Mouse (Mus musculus): ENCODE measurements around the gene Tesk1. TPM values are rescaled to one million over a fixed set of nuclear protein-coding genes. Genes with fewer than 3 reads are reported as not detected.

The Tesk1 gene
- polyA plus RNA-seq (2015; fragmentation: Nextera tagmentation; extraction: Ambion mirVana) = 16.2 and 16.8 TPM in 2 replicates

DNA sequence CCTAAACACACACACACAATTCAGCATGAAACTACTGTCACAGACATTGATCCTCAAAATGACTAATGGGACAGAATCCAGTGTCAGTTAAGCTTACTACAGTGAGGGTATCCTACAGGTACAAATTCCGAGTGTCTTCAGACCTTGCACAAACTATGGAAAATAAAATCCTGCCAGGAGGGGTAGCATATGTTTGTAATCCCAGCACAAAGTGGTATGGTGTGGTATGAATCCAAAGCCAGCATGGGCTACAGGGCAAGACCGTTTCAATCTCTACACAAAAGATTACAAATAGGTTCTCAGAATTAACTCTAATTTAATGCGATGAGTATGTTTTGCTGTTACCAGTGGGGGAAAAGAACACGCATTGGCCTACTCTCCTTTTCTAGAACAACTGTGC, at the start of gene Tesk1:
TSS of gene Tesk1 (plus strand) at position 301 of the 400 bp plus-strand sequence.
- Histone ChIP-seq H3K27me3 (no peaks in the 10 kb centered on the region), H3K4me1 (replicated peaks) (peaks cover 18% of the 10 kb centered on the region), H3K4me3 (peak within 1 kb of the TSS; percentile 75), H3K4me2 (peak within 1 kb of the TSS; percentile 85), H3K9ac (peak within 1 kb of the TSS; percentile 96), H3K36me3 (peaks cover 17% of the 10 kb centered on the region), H3K27ac (replicated peaks) (peak within 1 kb of the TSS; percentile 96), H3K9me3 (no peaks in the 10 kb centered on the region)
- 26% methylated on average over 4 of the region's 4 CpGs for WGBS
- peak; percentile 1; the same call in 1 of the 2 replicates for ATAC-seq (ENCODE audit: low FRiP score, low read depth)

DNA sequence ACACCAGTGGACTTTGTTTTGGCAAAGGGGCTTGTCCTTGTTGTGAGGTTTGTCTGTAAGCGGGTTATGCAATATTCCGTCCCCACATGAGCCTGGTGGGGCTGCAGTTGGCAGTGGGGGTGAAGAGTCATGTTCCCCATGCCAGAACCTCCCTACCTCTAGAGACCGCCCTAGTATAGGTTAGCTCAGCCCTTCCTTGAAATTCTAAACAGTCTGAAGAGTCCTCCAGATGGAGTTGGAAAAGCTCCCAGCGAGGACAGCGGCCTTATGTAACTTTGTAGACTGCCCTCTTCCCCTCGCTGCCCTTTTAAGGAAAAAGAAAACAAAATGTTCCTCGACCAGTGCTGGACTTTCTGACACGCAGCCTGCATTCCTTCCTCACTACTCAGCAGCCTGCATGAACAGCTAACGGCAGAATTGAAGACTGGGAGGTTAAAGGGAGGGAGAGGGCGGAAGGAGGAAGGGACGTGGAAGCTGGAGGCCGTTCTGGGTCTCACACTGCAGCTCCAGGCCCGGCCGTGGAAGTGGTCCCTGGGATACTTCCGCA, 47.3 kb upstream of the Tesk1 start:
- peak overlapping the region; percentile 0; the same call in 1 of the 2 replicates for H3K27ac ChIP-seq (replicated peaks)
- peaks cover 18% of the 10 kb centered on the region for H3K4me1 ChIP-seq (replicated peaks)
- H3K36me3 ChIP-seq = no peaks in the 10 kb centered on the region
- ATAC-seq (ENCODE audit: low FRiP score, low read depth) = no peak
- 75% methylated on average over 15 of the region's 15 CpGs for WGBS
- no peak overlapping the region for H3K9ac ChIP-seq
- H3K27me3 ChIP-seq = no peaks in the 10 kb centered on the region
- no peak overlapping the region for H3K4me2 ChIP-seq
- H3K4me3 ChIP-seq = no peak overlapping the region
- no peaks in the 10 kb centered on the region for H3K9me3 ChIP-seq

DNA sequence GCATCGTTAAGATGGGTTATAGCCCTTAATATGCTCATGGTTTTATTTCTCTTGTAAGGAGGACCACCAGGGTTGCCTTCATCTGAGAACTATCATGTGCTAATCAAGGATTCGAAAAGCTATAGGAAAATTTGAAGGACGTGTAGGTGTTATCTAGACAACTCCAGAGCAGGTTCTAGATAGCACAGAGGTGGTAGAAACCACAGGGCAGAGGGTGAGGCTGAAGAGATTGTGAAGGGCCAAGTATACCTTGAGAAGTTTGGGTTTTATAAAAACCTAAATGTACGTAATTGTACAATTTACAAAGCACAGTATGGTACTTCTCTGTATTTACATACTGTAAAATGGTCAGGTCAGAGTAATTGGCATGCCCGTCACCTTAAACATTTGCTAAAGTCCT, 46.6 kb upstream of the Tesk1 start:
- Histone ChIP-seq H3K27me3 (no peaks in the 10 kb centered on the region), H3K36me3 (no peaks in the 10 kb centered on the region), H3K9me3 (no peaks in the 10 kb centered on the region), H3K27ac (replicated peaks) (peak overlapping the region; percentile 0), H3K4me3 (no peak overlapping the region), H3K4me1 (replicated peaks) (peaks cover 23% of the 10 kb centered on the region), H3K4me2 (no peak overlapping the region), H3K9ac (no peak overlapping the region)
- ATAC-seq (ENCODE audit: low FRiP score, low read depth) = no peak
- WGBS = 91% methylated on average over 5 of the region's 5 CpGs

DNA sequence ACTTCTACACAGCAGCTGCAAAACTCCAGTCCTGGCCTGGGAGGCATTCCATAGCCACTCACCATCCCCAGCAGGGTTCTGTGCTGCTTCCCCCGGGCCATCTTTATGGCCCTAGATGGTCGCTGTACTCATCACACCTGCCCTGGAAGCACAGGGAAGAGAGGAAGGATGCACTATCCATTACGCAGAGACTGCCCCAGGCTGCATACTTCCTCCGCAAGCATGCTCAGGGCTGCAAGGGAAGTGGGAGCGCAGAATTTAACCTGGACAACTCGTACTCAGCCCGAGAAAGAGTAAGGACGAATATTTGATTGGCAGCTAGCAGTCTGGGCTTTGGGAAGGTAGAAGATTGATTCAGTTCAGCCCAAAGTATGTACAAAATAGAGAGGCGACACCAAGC, 45.9 kb upstream of the Tesk1 start:
- no peak for ATAC-seq (ENCODE audit: low FRiP score, low read depth)
- Histone ChIP-seq H3K4me1 (replicated peaks) (peaks cover 23% of the 10 kb centered on the region), H3K27ac (replicated peaks) (no peak overlapping the region), H3K4me3 (no peak overlapping the region), H3K4me2 (no peak overlapping the region), H3K9me3 (no peaks in the 10 kb centered on the region), H3K36me3 (no peaks in the 10 kb centered on the region), H3K9ac (no peak overlapping the region), H3K27me3 (no peaks in the 10 kb centered on the region)
- WGBS = 77% methylated on average over 9 of the region's 9 CpGs

DNA sequence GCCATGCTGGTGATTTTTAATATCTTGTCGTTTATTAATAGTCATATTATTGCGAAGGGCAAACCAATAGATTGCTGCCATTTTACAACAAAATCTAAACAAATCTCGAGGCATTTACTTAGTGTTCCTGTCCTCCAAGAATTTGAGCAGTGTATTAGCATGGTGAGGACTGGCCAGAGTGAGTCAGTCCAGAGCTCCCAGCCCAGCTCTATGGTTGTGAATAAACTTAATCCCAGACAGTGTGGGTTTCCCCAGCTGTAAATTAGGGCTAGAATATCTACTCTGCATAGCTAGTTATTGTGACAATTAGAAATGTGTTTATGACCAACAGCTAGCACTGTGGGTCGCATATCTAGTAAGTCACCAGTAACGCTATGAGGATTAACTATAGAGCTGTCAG, 45.4 kb upstream of the Tesk1 start:
- H3K9me3 ChIP-seq = no peaks in the 10 kb centered on the region
- no peak overlapping the region for H3K4me3 ChIP-seq
- no peak overlapping the region for H3K27ac ChIP-seq (replicated peaks)
- H3K36me3 ChIP-seq = no peaks in the 10 kb centered on the region
- no peak for ATAC-seq (ENCODE audit: low FRiP score, low read depth)
- H3K4me2 ChIP-seq = no peak overlapping the region
- H3K4me1 ChIP-seq (replicated peaks) = peaks cover 27% of the 10 kb centered on the region
- H3K9ac ChIP-seq = no peak overlapping the region
- WGBS = 86% methylated on average over 5 of the region's 5 CpGs
- no peaks in the 10 kb centered on the region for H3K27me3 ChIP-seq

DNA sequence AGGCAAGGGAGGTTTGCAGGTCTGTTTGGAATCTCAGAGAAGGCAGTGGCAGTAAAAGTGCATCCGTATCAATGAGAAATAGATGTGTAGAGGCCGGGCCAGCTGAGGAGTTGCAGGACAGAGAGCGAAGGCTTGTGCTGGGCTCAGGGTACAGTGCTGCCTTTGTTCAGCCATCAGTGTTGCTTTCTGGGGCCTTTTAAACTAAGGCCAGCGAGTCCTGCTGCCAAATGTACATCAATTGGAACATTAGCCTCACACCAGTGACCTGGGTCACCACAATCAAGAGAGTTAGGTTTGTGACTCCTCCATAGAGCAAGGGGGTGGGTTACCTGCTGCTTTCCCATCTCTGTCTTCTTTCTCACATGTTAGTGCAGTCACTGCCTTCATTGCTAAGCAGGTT, 43.7 kb upstream of the Tesk1 start:
- Histone ChIP-seq H3K27ac (replicated peaks) (peak overlapping the region; percentile 57), H3K4me2 (no peak overlapping the region), H3K36me3 (no peaks in the 10 kb centered on the region), H3K4me3 (no peak overlapping the region), H3K4me1 (replicated peaks) (peaks cover 27% of the 10 kb centered on the region), H3K9ac (no peak overlapping the region), H3K9me3 (no peaks in the 10 kb centered on the region), H3K27me3 (no peaks in the 10 kb centered on the region)
- WGBS = 65% methylated on average over 4 of the region's 4 CpGs
- no peak for ATAC-seq (ENCODE audit: low FRiP score, low read depth)

DNA sequence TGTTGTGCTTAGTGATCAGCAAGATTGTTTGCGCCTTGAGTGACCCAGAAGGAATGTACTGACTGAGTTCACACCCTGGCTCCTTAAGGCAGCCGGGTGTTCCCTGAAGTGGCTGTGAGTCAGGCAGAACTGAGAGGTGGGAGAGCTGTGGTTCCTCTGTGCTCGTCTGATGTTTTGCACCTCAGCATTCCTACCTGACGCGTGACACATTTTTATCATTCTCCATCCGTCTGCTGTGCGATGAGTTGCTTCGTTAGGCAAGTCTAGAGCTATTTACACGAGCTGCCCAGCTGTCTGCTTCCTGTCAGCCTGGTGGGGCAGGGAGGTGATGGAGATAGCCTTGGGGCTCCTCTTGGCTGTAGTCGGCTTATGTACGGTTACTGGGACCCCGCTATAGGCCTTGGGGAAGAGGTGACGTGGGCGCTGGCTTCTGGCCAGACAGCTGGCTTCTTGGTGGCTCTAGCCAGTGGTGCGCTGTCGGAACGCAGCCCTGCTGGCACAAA, 42.9 kb upstream of the Tesk1 start:
- Histone ChIP-seq H3K4me1 (replicated peaks) (peaks cover 27% of the 10 kb centered on the region), H3K27ac (replicated peaks) (peak overlapping the region; percentile 1), H3K36me3 (no peaks in the 10 kb centered on the region), H3K9ac (no peak overlapping the region), H3K4me3 (no peak overlapping the region), H3K27me3 (no peaks in the 10 kb centered on the region), H3K9me3 (no peaks in the 10 kb centered on the region), H3K4me2 (peak overlapping the region; percentile 9)
- peak; percentile 55; the same call in 1 of the 2 replicates for ATAC-seq (ENCODE audit: low FRiP score, low read depth)
- 45% methylated on average over 17 of the region's 17 CpGs for WGBS

DNA sequence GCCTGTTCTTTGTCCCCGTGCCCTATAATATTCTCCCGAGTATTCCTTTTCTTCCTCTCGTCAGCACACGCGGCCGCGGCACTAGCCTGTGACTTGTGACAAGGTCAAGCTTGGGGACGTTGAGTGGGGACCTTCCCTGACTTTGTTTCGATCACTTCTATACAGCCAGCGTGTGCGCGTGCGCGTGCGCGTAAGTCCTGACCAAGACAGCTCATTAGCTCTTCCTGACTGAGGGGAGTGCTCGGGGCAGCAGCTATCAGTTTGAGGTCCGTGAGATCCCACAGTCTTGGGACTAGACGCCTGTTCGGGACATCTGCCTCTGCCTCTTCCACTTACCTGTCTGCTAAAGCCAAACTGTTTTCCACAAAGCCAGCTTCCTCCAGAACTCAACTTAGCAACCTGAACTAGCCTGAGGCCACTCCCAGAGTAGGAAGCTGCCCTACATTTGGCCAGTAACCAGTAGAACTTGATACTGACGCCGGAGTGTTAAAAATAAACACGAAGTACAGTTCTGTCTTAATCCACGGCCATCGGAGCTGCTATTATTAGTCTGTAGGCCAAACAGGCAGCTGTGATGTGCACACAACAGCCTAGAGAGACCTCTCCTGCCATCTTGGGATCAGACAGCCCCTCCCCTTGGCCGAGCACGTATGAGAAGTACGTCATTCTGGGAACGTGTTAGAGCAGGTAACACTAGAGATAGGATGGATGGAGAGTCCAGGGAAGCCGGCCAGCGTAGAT, 42.2 kb upstream of the Tesk1 start:
- Histone ChIP-seq H3K9me3 (no peaks in the 10 kb centered on the region), H3K4me1 (replicated peaks) (peaks cover 27% of the 10 kb centered on the region), H3K36me3 (no peaks in the 10 kb centered on the region), H3K4me3 (no peak overlapping the region), H3K27ac (replicated peaks) (peak overlapping the region; percentile 1; the same call in 1 of the 2 replicates), H3K4me2 (peak overlapping the region; percentile 9), H3K9ac (no peak overlapping the region), H3K27me3 (no peaks in the 10 kb centered on the region)
- ATAC-seq (ENCODE audit: low FRiP score, low read depth) = no peak
- 74% methylated on average over 31 of the region's 31 CpGs for WGBS

DNA sequence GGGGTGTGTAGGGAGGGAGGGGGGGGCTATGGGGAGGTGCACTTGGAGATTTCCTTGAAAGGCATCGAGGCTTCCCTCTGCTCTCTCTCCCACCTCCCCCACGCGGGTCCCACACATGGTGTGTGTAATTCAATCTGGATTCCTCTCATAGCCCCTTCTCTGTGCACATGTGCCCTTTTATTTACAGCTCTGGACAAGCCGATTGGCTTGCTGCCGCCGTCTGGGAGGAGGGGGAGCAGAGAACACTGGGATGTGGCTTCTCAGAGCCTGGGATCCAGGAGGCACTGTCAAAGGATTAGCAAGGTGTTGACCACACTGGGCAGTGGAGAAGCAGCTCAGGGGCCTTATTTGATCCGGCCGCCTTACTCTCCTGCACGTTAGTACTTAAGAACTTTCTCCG, 40.8 kb upstream of the Tesk1 start:
- H3K36me3 ChIP-seq = no peaks in the 10 kb centered on the region
- H3K4me1 ChIP-seq (replicated peaks) = peaks cover 36% of the 10 kb centered on the region

DNA sequence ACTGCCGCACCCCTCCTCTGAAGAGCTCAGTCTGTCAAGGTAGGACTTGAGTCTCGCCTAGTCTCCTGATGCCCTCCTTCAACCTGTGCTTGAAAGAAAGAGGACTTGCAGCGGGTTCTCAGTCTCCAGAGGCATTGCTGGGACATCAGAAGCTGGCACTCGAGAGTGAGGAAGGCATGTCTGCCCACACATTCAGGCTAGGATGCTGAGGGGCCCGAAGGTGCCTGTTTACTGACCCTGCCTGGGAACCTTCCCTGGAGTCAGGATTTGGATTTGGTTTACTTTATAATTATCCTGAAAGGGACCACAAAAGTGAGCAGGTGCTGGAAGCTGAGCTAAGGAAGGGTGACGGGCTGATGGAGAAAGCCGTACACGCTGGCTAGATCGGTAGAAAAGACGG, 40.3 kb upstream of the Tesk1 start:
- Histone ChIP-seq H3K9ac (no peak overlapping the region), H3K27ac (replicated peaks) (no peak overlapping the region), H3K4me3 (no peak overlapping the region), H3K9me3 (no peaks in the 10 kb centered on the region), H3K4me1 (replicated peaks) (peaks cover 37% of the 10 kb centered on the region), H3K4me2 (no peak overlapping the region), H3K27me3 (no peaks in the 10 kb centered on the region), H3K36me3 (no peaks in the 10 kb centered on the region)
- no peak for ATAC-seq (ENCODE audit: low FRiP score, low read depth)
- WGBS = 86% methylated on average over 10 of the region's 10 CpGs

More for the DNA sequence above, 40.8 kb upstream of the Tesk1 start:
- no peak overlapping the region for H3K9ac ChIP-seq
- H3K27ac ChIP-seq (replicated peaks) = no peak overlapping the region
- WGBS = 34% methylated on average over 10 of the region's 10 CpGs
- H3K4me3 ChIP-seq = no peak overlapping the region
- no peaks in the 10 kb centered on the region for H3K27me3 ChIP-seq
- H3K9me3 ChIP-seq = no peaks in the 10 kb centered on the region
- no peak overlapping the region for H3K4me2 ChIP-seq
- no peak for ATAC-seq (ENCODE audit: low FRiP score, low read depth)

DNA sequence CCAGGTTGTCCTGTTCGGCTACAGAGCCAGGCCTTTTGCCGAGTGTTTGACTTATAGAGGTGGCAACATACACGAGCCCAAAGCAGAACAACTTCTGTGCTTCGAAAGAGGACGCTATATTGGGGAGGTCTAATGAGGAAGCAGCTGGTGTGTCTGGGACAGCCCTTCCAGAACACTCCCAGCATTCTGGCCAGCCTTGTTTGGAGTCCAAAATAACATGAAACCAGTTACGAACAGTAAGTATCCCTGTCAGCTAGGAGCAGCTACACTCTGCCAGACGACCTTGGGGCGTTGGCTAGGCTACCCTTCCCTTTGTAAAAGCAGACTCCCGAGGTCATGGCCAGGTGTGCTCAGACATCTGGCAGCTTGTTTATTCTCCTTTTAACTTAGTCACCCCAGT, 39.5 kb upstream of the Tesk1 start:
- Histone ChIP-seq H3K9ac (no peak overlapping the region), H3K4me2 (no peak overlapping the region), H3K4me1 (replicated peaks) (peaks cover 39% of the 10 kb centered on the region), H3K9me3 (no peaks in the 10 kb centered on the region), H3K27me3 (no peaks in the 10 kb centered on the region), H3K27ac (replicated peaks) (no peak overlapping the region), H3K4me3 (no peak overlapping the region), H3K36me3 (no peaks in the 10 kb centered on the region)
- ATAC-seq (ENCODE audit: low FRiP score, low read depth) = no peak
- 90% methylated on average over 9 of the region's 9 CpGs for WGBS

DNA sequence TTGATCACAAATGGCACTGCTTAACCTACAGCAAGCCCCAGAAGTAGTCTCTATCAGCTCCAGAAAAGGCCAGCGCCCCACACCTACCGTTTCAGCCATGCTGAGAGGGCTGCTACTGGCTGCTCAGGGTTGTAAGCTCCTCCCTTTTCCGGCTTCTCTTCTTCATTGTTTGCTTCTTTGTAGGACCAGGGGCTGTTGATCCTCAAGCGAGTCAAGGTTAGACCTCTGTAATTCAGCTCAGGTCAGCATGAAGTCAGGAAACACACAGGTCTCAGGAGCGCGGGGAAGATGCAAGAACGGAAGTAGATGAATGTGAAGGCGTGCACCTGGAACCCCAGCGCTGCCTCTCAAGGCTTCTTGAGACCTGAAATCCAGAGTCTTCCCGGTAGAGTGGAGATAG, 37.0 kb upstream of the Tesk1 start:
- Histone ChIP-seq H3K27ac (replicated peaks) (no peak overlapping the region), H3K4me1 (replicated peaks) (peaks cover 40% of the 10 kb centered on the region), H3K4me3 (no peak overlapping the region), H3K36me3 (no peaks in the 10 kb centered on the region), H3K27me3 (no peaks in the 10 kb centered on the region), H3K9ac (no peak overlapping the region), H3K4me2 (no peak overlapping the region), H3K9me3 (no peaks in the 10 kb centered on the region)
- WGBS = 89% methylated on average over 10 of the region's 10 CpGs
- no peak for ATAC-seq (ENCODE audit: low FRiP score, low read depth)
